Mouse (Mus musculus): ENCODE data around the gene Ddx18.

- TF ChIP-seq CTCF (IDR thresholded peaks at IDR 0.05; ENCODE audit: control insufficient read depth, insufficient read depth, insufficient read length) (no peak), CEBPB (IDR thresholded peaks at IDR 0.05; ENCODE audit: low read depth) (no peak), MYOD1 (IDR thresholded peaks at IDR 0.05; ENCODE audit: control insufficient read depth, insufficient read length, low read depth) (no peak), MAX (IDR thresholded peaks at IDR 0.05) (no peak), MYOG (IDR thresholded peaks at IDR 0.05; ENCODE audit: control insufficient read depth, extremely low read depth, insufficient read length) (no peak)
Observed at GRCm38 (mm10) chr1:121601893-121602292, 34.1 kb upstream of the Ddx18 start.

Data from C2C12 (cell line).